Mouse (Mus musculus) E14TG2a.4 (cell line): Measurements from ENCODE around the gene Olfm2.

ENCODE experiments used
- CTCF ChIP-seq: conservative IDR thresholded peaks from 2 replicates; pipeline ENCODE4 v1.5.1; 2014; ENCODE audit warnings: low read length
- NANOG ChIP-seq: IDR thresholded peaks from 2 replicates; pipeline ENCODE4 v1.6.1; 2014; ENCODE audit warnings: borderline replicate concordance, low read length, mixed read lengths

DNA sequence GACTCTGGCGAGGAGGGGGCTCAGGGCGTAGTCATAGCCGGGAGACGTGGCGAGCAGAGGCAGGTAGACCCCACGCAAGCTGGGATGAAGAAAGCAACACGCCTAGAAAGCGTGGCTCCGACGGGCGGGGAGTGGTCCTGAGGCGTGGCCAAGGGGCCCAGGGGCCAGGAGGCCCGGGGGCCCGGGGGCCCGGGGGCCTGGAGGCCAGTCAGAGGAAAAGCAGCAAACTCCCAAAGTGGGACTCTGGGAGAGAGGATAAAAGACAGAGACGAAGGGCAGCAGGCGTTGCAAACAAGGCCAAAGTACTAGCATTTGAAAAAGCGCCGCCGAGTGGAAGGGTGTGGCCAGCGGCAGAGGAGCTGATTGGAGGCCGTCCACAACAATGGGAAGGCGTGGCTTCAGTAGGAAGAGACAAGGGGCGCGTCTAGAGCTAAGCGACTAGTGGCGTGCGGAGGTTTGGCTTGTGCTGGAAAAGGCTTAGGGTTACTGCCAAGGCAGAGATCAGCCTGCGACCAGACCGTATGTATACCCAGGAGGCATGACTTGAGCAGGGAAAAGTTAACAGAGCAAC is 103.2 kb downstream of the Olfm2 start:
- TF ChIP-seq CTCF (no peak), NANOG (no peak)
